Mouse (Mus musculus): ENCODE data around the gene 4933434E20Rik.

4933434E20Rik gene

DNA sequence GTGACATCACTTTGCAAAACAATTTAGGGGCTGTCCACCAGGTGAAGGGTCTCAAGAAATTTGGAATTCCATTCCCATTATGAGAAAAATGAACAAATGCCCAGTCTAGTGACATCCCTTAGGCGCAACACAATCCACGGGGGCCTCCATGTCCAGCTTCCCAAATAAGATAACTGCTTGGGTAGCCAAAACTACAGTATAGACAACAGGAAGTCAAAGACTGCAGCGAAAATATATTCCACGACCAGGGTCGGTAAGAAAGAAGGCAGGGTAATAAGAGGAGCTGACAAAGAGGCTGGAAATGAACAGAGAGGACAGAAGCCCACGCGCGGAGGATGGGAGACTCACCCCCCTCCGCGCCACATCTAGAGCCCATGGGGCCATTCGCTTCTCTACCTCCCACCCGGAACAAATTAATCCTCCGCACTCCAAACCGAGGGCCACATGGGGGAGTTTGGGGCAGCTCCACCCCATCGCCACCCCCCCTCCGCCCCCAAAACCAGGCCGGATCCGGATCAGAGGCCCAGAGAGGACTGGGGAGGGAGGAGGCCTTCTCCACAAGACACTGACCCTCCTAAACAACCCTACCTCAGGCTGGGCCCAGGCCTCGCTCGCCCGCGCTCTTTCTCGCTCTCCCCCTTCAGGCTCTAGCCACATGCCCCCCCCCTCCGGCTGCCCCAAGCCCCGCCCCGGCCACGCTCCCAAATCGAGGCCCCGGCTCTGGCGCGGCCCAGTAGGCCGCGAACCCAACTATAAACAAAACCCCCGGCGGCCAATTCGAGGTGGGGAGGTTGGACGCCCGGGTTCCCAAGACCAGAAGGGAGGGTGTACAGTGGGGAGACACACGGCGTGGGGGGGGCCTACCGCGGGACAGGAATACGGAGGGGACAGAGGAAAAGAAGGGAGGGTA is at the start of gene 4933434E20Rik:
4933434E20Rik (plus strand) TSS at position 196 of the 910 bp plus-strand sequence.
- peak; percentile 40 to 53 for DNase-seq

DNA sequence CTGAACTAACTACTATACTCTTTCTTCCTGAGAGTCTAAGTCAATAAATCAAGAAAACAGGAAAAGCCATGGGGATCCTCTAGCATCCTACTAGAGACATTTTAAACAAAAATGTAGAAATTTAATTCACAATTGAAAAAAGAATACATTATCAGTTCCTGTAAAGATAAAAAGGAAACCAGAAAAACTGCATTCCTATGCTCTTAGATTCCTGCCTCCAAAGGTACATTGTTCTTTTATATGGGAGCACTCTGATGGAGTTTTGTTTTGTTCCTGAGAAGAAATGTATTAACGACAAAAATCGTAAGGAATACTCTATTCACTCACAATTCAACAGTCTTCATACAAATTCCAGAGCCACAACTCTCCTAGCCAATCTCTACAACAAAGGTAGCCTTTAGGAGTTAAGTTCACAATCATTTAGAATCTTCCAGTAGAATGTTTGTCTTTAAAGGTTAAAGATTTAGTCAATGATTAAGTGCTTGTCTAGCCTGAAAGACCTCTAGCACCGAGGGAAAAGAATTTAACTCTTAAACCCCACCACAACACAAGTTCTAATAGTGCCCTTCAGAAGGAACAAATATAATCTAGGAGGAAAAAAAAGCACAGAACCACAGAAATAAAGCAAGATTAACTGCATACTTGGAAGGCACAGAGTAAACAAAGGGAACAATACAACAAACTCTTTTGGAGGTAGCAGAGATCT is 47.2 kb upstream of the 4933434E20Rik start:
- no peak for DNase-seq

DNA sequence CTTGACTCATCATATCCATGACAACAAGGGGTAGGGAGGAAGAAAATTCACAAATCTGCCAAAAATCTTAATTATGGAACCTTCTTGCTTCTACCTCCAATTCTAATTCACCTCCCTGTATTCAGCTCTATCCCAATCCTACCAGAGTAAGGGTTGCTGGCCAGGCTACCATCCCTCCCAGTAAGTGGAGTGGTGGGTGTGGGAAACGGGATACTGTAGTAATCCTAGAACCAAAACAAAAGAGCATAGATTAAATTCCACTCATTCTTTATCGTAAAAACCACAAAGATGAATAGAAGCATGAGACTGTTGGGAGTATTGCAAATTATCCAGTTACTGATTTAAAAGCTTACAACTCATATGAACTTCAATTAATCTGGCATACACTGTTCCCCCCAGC is 41.1 kb upstream of the 4933434E20Rik start:
- no peak for DNase-seq

DNA sequence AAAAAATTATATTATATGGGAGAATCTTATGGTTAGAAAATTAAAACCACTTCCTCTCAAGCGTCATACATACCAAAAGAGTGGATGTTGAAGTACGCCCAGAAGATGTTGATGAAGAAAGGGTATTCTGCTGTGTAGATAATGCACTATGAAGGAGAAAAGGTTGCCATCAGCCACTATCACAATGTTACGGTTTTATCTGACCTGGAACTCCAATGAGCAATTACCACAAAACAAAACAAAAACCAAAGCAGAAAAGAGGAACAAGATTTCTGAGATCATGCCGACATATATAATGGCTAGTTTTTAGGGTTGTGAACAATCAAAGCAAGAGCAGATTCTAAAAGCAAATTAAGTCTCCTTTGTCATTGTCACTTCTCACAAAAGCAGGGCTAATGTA is 34.8 kb upstream of the 4933434E20Rik start:
- no peak for DNase-seq

DNA sequence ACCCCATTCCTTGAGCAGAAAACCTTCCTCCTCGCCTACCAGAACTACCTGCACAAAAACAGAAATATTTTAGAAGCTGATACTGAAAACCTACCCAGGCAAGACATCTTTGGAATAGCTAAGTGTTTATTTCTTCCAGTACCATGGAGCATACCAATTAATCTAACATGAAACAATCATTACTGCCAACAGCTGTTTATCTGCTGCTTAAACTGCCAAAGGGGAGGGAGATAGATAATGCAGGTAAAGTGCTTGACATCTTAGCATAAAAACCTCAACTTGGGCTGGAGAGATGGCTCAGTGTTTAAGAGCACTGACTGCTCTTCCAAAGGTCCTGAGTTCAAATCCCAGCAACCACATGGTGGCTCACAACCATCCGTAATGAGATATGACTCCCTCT is 16.8 kb upstream of the 4933434E20Rik start:
- no peak for DNase-seq

DNA sequence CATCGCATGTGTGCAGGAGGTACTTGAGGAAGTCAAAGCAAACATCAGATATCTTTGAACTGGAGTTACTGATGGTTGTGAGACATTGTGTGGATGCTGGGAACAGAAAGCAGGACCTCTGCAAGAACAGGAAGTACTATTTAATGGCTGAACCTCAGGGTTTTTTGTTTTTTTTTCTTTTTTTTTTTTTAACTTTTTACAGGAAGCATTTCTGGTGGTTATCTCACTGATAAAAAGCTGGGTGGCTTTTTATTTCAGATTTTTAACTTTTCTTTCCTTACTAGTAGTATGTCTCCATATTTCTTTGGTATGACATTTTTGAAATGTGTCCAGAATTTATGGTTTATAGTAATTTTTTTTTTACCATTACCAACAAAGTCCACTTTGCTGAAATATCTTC is 15.2 kb upstream of the 4933434E20Rik start:
- no peak for DNase-seq

DNA sequence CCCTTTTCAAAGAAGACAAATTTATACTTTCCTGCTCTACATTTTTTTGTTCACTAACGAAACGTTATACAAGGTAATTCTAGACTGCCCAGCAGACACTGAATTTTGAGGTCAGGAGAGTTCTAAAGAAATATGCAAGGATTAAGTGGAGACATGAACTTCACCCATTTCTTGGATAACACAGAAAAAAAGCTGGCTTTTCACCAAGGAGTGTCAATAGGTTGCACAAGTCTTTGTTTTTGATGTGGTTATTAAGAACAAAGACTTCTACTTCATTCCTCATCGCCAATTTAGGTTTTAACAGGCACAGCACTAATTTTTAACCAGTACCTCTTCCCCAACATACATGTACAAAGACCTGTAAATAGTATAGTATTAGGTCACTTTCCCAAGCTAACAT is 1.7 kb upstream of the 4933434E20Rik start:
- no peak for DNase-seq

DNA sequence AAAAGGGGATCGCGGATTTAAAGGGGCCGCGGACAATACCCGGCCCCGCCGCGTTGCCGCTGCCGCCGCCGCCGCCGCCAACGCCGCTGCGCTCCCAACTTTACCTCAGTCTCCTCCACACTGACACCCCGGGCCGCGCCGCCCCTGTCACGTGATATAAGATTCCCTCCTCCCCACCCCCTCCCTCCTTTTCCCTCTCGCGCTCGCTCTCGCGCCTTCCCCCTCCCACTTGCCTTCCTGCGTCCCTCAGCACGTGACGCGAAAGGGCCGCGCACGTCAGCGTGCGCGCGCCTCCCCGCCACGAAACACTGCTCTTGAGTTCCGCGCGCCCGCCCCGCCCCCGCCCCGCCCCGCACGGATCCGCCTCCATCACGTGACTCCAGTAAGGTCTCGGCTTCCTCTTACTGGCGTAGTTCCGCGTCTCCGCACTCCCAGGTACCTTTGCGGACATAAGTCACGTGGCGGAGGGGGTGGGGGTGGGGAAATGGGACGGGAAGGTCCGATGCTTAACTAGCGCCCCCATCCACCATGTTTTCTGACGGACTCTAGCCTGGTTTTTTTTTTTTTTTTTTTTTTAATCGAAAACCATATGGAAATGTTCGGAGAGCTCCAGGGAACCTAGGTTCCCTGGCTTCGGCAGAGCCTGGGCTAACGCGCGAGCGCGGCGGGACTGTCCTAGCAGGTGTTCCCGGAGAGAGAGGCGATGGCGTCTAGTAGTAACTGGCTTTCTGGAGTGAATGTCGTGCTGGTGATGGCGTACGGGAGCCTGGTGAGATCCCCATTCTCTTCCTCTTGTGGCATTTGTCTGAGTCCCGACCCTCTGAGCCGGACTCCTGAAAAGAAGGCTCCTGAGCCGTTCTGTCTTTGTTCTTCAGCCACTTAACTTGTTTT is 1.2 kb downstream of the 4933434E20Rik start, which contains the start of gene Ubap2l:
Ubap2l (minus strand) TSS at position 278 of the 891 bp plus-strand sequence.
- DNase-seq, result peak; percentile 94 to 95

DNA sequence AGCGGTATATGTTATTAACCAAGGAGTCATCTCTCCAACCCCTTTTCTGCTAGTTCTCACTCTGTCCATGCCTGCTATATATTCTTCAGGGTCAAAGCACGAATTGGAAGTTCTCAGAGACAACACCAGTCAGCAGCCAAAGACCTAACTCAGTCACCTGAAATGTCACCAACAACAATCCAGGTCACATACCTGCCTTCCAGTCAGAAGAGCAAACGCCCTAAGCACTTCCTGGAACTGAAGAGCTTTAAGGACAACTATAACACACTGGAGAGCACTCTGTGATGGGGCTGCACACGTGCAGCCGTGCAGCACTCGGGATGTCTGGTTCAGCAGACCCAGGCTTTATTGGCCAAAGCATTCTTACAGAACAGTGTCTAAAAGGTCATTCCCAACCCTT is 10.1 kb downstream of the 4933434E20Rik start:
- no peak for DNase-seq

DNA sequence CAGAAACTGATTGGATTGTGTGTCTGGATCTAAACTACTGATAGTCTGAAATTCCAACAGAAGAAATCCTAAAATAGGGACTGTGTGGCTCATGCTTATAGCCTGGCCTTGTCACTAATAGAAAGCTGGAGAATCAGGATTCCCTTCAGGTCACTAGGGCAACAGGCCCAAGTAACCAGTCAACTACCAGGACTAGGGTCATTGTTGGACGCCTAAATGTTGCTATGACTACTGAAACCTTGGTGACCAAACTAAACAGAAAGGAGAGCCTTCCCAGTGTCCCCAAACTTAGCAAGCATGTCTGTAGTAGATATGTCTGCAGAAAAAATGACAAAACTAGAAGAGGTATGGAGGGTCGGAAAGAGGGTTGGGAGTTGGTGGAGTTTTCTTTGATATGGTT is 11.1 kb downstream of the 4933434E20Rik start:
- no peak for DNase-seq

DNA sequence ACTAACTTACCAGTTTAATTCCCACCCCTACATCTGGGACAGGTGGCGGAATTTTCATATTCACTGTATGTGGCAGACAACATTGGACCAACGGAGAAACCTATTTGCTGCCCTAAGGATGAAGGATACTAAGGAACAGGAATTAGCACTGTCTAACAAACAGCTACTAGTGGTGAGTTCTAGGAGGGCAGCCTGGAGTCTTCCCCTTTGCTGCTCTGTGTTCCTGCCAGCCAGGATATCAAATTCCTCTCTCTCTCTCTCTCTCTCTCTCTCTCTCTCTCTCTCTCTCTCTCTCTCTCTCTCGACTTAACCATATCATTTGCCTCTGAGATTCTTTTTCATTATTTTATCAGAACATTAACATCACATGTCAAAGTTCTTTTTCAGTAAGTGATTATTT is 12.9 kb downstream of the 4933434E20Rik start:
- no peak for DNase-seq

DNA sequence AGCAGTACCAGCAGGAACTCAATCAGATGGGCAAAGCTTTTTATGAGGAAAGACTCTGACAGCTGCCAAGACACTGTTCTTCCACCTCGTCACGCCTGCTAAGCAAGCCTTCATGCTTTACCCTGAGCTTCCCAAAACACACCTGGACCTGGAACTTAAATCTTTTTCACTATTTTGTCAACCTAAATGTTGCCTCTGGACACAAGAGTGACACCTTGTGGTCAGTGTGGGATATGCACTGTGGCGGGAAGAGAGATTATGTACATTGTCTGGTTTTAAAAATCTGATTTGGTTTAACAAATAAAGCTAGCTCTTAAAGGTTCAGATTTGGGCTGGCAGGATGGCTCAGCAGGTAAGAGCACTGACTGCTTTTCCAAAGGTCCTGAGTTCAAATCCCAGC is 14.1 kb downstream of the 4933434E20Rik start:
- DNase-seq, result peak; percentile 32 to 47

DNA sequence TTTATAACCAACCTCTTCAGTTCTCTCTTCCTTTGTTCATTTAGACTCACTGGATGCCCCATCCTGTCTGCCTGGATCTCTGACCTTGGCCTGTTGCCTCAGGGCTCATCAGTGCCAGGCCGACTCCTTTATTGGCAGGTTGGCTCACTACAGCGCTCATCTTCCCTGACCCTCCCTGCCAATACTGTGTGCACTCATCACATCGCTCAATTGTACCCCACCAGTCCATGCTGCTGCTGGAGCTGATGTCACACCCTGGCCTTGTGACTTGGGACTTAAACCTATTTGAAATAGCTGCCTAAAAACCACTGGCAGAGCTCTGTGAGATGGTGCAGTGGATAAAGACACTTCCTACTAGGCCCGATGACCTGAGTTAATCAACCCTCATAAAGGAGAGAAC is 16.4 kb downstream of the 4933434E20Rik start:
- DNase-seq, result no peak

DNA sequence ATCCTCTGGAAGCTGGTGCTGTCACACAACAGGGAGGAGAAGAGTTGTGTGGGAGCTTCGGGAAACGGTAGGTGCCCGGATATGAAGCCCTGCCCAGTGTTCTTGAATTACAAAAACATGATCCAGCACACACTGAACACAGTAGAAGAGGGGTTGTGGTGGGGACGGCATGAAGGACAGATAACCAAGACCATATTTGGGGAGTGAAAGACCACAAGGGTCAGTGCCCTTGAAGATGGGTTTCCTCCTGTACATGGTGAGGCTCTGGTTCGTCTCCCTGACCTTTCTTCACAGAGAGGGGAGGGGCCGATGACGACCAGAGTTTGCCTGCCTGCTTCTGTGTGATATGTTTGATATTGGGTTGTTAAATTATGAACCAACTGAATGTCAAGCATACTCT is 18.3 kb downstream of the 4933434E20Rik start:
- no peak for DNase-seq

DNA sequence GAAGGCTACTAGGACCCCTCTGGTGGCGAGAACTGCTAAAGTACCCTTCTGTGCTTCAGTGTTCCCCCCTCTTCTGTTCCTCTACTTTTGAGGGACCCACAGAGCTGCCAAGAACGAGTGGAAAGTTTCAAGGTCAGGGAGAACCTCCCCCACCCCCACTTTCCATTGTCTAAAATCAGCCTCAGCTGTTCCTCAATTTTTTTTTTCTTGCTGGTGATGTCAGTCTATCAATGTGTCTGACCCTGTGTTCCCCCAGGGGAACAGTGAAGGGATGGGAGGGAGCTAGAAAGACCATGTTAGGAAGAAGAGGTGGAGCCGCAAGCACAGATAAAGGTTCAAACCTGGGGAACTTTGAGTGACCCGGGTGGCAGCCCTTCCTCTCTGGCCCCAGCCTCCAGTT is 20.9 kb downstream of the 4933434E20Rik start, which contains the start of gene Tpm3:
Tpm3 (plus strand) TSS at position 356 of the 400 bp plus-strand sequence.
- DNase-seq, result no peak

DNA sequence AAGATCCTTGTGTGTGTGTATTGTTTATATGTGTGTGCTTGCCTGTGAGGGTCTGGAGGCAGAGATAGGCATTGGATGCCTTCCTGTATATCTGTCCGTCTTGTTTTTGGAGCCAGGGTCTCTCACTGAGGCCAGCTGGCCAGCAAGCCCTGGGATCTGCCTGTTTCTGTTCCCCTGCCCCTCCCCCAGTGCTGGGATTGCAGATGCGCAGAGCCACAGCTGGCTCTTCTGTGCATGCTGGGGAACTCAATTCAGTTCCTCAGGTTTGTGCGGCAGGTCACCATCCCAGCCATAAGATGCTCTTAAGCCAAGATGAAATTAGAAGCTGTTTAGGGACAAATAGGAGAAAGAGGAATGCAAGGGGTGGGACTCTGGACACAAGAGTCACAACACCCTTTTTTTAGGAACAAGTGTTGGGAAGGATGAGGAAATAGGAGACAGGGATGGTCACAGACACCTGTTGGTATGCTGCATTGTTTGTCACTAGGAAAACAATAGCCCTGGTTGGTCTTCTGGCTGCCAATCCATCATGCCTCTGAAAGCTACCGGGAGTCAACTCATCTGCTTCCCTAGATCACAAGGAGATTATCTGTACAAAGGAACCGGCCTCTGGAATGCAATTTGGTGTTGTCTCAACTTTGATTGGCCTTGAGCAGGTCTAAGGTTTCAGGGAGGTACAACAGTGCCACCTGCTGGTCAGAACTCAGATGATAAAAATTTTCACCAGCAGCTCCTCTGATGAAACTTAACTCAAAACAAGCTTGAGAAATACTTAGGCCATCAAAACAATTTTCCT is 25.7 kb downstream of the 4933434E20Rik start:
- DNase-seq, result peak; percentile 78 to 86

DNA sequence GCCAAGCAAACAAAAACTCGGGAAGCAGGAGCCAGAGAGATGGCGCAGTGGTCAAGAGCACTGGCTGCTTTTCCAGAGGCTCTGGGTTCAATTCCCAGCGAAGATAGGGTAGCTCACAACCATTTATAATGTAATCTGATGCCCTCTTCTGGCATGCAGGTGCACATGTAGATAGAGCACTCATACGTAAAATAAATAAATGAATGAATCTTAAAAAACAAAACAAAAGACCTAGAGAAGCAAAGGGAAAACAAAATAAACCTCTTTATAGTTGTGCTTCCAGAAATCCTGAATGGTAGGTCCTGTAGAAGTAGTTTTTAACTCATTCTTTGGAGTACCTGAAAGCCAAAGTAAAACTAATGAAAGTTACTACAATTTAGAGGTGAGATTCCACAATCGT is 26.8 kb downstream of the 4933434E20Rik start:
- no peak for DNase-seq

DNA sequence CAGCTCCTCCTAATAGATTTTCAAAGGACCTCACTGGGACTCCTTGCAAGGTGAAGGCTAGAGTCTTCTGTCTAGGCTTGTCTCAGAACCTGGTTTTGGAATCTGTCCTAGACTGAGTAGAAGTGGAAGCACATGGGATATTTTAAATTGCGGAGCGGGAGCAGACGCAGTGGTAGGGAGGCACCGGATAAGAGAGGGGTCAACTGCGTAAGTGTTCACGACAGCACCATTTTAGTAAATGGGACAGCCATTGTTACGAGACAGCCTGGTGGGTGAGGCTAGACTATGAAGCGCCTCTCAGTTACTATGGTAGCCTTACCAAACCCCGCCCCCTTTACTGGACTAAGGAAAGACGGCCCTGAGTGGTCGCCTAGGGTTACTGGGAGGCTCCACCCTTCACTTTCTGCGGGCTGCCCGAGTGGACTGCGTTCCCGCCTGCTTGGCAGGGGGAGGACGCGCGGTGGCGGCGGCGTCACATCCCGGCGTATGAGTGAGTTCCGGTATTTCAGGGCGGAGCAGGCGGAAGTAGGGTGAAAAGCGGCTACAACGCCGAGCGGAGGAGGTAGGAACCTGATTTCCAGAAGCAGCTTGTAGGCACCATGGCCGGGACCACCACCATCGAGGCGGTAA is 27.8 kb downstream of the 4933434E20Rik start:
- peak; percentile 97 to 99 for DNase-seq

DNA sequence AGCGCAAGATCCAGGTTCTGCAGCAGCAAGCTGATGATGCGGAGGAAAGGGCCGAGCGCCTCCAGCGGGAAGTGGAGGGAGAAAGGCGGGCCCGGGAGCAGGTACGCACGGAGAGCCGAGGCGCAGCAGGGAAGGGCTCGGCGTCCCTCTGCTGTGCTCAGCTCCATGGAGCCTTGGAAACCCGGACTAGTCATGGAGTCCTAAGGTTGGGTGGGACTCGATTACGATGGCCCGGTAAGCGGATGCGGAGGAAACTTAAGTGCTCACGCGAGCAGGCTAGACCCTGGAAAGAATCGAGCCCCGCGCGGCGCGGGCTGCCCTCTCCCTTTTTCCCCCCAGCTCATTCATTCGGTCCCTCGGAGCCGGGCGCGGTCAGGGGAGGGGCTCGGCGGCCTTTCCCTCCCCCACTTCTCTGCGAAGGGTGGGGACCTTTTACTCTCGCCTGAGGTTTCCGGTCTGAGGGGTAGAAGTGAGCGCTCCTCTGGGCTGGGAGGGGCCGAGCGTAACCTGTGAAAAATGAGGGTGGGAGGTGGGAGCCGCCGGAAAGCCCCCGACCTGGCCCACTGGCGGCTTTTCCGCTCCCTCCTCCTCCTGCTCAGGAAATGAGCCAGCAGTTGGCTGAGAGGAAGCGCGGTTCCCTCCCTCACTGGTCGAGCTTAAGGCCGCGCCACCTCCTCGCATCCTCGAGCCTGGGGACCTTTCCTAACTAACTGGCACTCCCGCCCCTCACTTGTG is 28.5 kb downstream of the 4933434E20Rik start:
- DNase-seq, result peak; percentile 86 to 87

DNA sequence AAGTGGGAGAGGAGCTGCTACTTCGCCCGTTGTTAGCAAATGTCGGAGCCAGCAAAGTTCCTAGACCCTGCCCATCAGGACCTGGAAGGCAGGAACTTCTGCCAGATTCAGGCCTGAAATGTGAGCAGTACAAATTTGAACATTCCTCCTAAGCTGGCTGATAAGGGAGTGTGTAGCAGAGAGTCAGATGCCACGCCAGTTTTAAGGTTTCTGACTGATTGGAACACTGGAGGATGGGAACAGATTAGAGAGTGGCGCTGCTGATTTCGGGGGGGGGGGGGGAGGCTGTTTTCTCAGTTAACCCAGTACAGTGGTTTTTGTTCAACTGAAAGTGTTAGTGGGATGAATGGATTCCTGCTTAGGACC is 29.0 kb downstream of the 4933434E20Rik start:
- no peak for DNase-seq

All from lung, adult 18-20 months (tissue).